18 mouse cellular contexts compared by ENCODE assay signal in the genomic region with DNA sequence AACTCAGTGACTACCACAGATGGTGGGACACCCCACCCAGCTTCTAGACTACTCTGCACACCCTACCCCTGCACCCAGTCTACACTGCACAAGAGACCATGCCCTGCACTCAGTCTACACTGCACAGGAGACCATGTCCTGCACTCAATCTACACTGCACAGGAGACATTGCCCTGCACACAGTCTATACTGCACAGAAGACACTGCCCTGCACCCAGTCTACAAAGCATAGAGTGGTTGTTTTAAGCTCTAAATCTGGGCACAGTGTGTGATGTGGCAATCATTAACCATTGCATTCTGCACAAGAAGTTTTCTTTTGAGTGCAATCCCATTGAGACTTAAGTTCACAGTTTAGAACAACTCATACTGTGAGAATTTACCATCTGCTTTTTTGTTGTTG. TPM values are rescaled to one million over a fixed set of nuclear protein-coding genes. Genes with fewer than 3 reads are reported as not detected.
DNase-seq lines count a peak whose midpoint lies in the region; ATAC-seq lines count a peak whose summit lies in the region.
"Had no signal": no experiment of that assay in that cellular context is flagged by ENCODE, and none has a peak within 500 bp of the region (broad histone marks: within the 10 kb centered on the region; RNA-seq: fewer than 3 reads in every experiment).

No protein-coding gene starts in this region.

- DNase-seq in NIH3T3 (ENCODE audit: low read depth) (peak; percentile 40), adipocyte (ENCODE audit: low spot score) (peak; percentile 28)
- DNase-seq in kidney, adult 9 months: peak; percentile 55
- DNase-seq in kidney, postnatal 10 days: peak; percentile 15
- no peak for DNase-seq in adrenal gland, postnatal 14 days
- DNase-seq in ovary, postnatal 10 days (ENCODE audit: low spot score): no peak
- no peak for DNase-seq in heart, adult 18-20 months
- DNase-seq: adrenal gland, postnatal 10 days; cerebellum, adult 11-12 months; cerebellum, adult 9-10 months; cerebellum, postnatal 25 days; gastrocnemius, postnatal 14 days; heart, postnatal 10 days; heart, postnatal 4 days had no signal

- no peak for ATAC-seq in megakaryocyte progenitor cell, adult 5-6 weeks (replicated peaks; ENCODE audit: poor library complexity)
- ATAC-seq: hindbrain, embryonic 16.5 days had no signal

RNA-seq across cellular contexts. Expression of a gene that starts 42.2 kb away (rescaled TPM):
- total RNA-seq in adrenal gland, postnatal 14 days (2021): 0.63 and 2.0 TPM in 2 replicates
- not detected in 2 replicates for total RNA-seq in megakaryocyte progenitor cell, adult 5-6 weeks (2015)
- not detected in 2 replicates for total RNA-seq in megakaryocyte progenitor cell, adult 5-6 weeks (2017)
- not detected for total RNA-seq in heart, adult 18-20 months (2021)
- total RNA-seq: ES-E14; gastrocnemius, adult 18-20 months; heart, postnatal 4 days had no signal

Comparison
In these comparisons a context has a peak if more than half of its experiments do, and no peak if none do; other contexts are left out.
1. DNase-seq: peak in NIH3T3 (single experiment), adipocyte (single experiment), kidney, adult 9 months (single experiment) and kidney, postnatal 10 days (single experiment); none in adrenal gland, postnatal 14 days (single experiment), ovary, postnatal 10 days (single experiment) and heart, adult 18-20 months (0 of 2).